Mouse (Mus musculus) midbrain, embryonic 13.5 days (tissue): ENCODE measurements around the gene 2310034G01Rik. TPM values are rescaled to one million over a fixed set of nuclear protein-coding genes. Genes with fewer than 3 reads are reported as not detected.

Experiments
- ATAC-seq: fragments of 200-750 bp; cut with Nextera tagmentation; 2 replicates; pipeline ENCODE4 v1.8.0; 2017; ENCODE audit warnings: mild to moderate bottlenecking, moderate TSS enrichment, moderate library complexity
- H3K27ac ChIP-seq: fragments of 300-500 bp; sonication (generic); 2 replicates; pipeline ENCODE4 v1.5.1; 2015; ENCODE audit warnings: inconsistent platforms, mild to moderate bottlenecking, moderate library complexity
- H3K27me3 ChIP-seq: fragments of 300-500 bp; sonication (generic); 2 replicates; pipeline ENCODE4 v1.6.1; 2015; ENCODE audit warnings: mild to moderate bottlenecking, inconsistent platforms
- H3K36me3 ChIP-seq: fragments of 300-500 bp; sonication (generic); 2 replicates; pipeline ENCODE4 v1.6.1; 2015; ENCODE audit warnings: mild to moderate bottlenecking, inconsistent platforms
- H3K4me1 ChIP-seq: fragments of 300-500 bp; sonication (generic); replicated peaks from 2 replicates; pipeline ENCODE4 v1.6.1; 2015; ENCODE audit warnings: inconsistent platforms
- H3K4me2 ChIP-seq: fragments of 300-500 bp; sonication (generic); replicated peaks from 2 replicates; pipeline ENCODE4 v1.6.1; 2015; ENCODE audit warnings: moderate library complexity, mild to moderate bottlenecking, inconsistent platforms
- H3K4me3 ChIP-seq: fragments of 300-500 bp; sonication (generic); replicated peaks from 2 replicates; pipeline ENCODE4 v1.5.1; 2015; ENCODE audit warnings: mild to moderate bottlenecking, inconsistent platforms
- H3K9ac ChIP-seq: fragments of 300-500 bp; sonication (generic); replicated peaks from 2 replicates; pipeline ENCODE4 v1.6.1; 2015; ENCODE audit warnings: mild to moderate bottlenecking, inconsistent platforms
- H3K9me3 ChIP-seq: fragments of 300-500 bp; sonication (generic); 2 replicates; pipeline ENCODE4 v1.6.1; 2016; ENCODE audit warnings: mild to moderate bottlenecking, inconsistent platforms
- WGBS: fragments of 180-500 bp; shearing (Covaris S2); methylation state at CpG from one replicate; pipeline ENCODE4 v1.1.7; 2015; 5-methylcytosine and 5-hydroxymethylcytosine counted together
- polyA plus RNA-seq: library from polyadenylated mRNA; unstranded; fragments of >200 nt; fragmentation: Nextera tagmentation; extraction: Ambion mirVana; gene quantifications from 2 replicates; pipeline ENCODE4 v1.2.1, GENCODE M21; 2015

The 2310034G01Rik gene
- polyA plus RNA-seq, 1 experiment from 2014 or later, result 1.7 TPM

GRCm38 (mm10) chr19:46382275-46382674 is 32.2 kb upstream of the 2310034G01Rik start:
- Histone ChIP-seq H3K4me3 (no peak overlapping the region), H3K27ac (no peak overlapping the region), H3K9me3 (no peaks in the 10 kb centered on the region), H3K36me3 (peaks cover 89% of the 10 kb centered on the region), H3K4me1 (no peaks in the 10 kb centered on the region), H3K9ac (no peak overlapping the region), H3K4me2 (no peak overlapping the region), H3K27me3 (no peaks in the 10 kb centered on the region)
- no peak for ATAC-seq
- 91% methylated on average over 9 of the region's 9 CpGs for WGBS

- H3K27ac ChIP-seq, result no peak overlapping the region
- ATAC-seq, result no peak
- H3K9me3 ChIP-seq, result no peaks in the 10 kb centered on the region
- no peak overlapping the region for H3K9ac ChIP-seq
- H3K27me3 ChIP-seq, result no peaks in the 10 kb centered on the region
- H3K36me3 ChIP-seq, result peaks cover 50% of the 10 kb centered on the region
- 76% methylated on average over 4 of the region's 4 CpGs for WGBS
- H3K4me1 ChIP-seq, result no peaks in the 10 kb centered on the region
- H3K4me3 ChIP-seq, result no peak overlapping the region
- H3K4me2 ChIP-seq, result no peak overlapping the region
These were observed 25.8 kb upstream of the 2310034G01Rik start for GRCm38 (mm10) chr19:46375891-46376290.

- peaks cover 46% of the 10 kb centered on the region for H3K36me3 ChIP-seq
- WGBS, result 58% methylated on average over 5 of the region's 5 CpGs
- no peak for ATAC-seq
These were observed 25.4 kb upstream of the 2310034G01Rik start for GRCm38 (mm10) chr19:46375489-46375888.

GRCm38 (mm10) chr19:46374477-46375088 is 24.5 kb upstream of the 2310034G01Rik start:
- no peaks in the 10 kb centered on the region for H3K4me1 ChIP-seq
- no peak overlapping the region for H3K4me2 ChIP-seq
- ATAC-seq, result peak; percentile 48
- H3K27ac ChIP-seq, result no peak overlapping the region
- no peaks in the 10 kb centered on the region for H3K9me3 ChIP-seq
- 45% methylated on average over 21 of the region's 21 CpGs for WGBS
- peaks cover 37% of the 10 kb centered on the region for H3K36me3 ChIP-seq
- no peaks in the 10 kb centered on the region for H3K27me3 ChIP-seq
- no peak overlapping the region for H3K9ac ChIP-seq
- no peak overlapping the region for H3K4me3 ChIP-seq

More at GRCm38 (mm10) chr19:46375489-46375888, 25.4 kb upstream of the 2310034G01Rik start:
- H3K4me3 ChIP-seq, result no peak overlapping the region
- no peak overlapping the region for H3K4me2 ChIP-seq
- no peaks in the 10 kb centered on the region for H3K27me3 ChIP-seq
- H3K4me1 ChIP-seq, result no peaks in the 10 kb centered on the region
- no peaks in the 10 kb centered on the region for H3K9me3 ChIP-seq
- no peak overlapping the region for H3K27ac ChIP-seq
- no peak overlapping the region for H3K9ac ChIP-seq

GRCm38 (mm10) chr19:46369204-46369603 is 19.1 kb upstream of the 2310034G01Rik start:
- Histone ChIP-seq H3K9ac (no peak overlapping the region), H3K9me3 (no peaks in the 10 kb centered on the region), H3K4me1 (no peaks in the 10 kb centered on the region), H3K36me3 (no peaks in the 10 kb centered on the region), H3K4me2 (no peak overlapping the region), H3K4me3 (no peak overlapping the region), H3K27ac (no peak overlapping the region), H3K27me3 (no peaks in the 10 kb centered on the region)
- 39% methylated on average over 4 of the region's 4 CpGs for WGBS
- ATAC-seq, result no peak

GRCm38 (mm10) chr19:46367798-46368590 is 17.9 kb upstream of the 2310034G01Rik start:
- Histone ChIP-seq H3K27ac (no peak overlapping the region), H3K9me3 (no peaks in the 10 kb centered on the region), H3K4me1 (no peaks in the 10 kb centered on the region), H3K36me3 (no peaks in the 10 kb centered on the region), H3K4me2 (no peak overlapping the region), H3K27me3 (no peaks in the 10 kb centered on the region), H3K4me3 (no peak overlapping the region), H3K9ac (no peak overlapping the region; the same call in 1 of the 2 replicates)
- 89% methylated on average over 23 of the region's 23 CpGs for WGBS
- no peak for ATAC-seq

- peaks cover 2% of the 10 kb centered on the region for H3K27me3 ChIP-seq
- 0 out of 2 replicates have a peak, but pooled peaks cover under 1% of the 10 kb centered on the region for H3K4me1 ChIP-seq
- no peaks in the 10 kb centered on the region for H3K9me3 ChIP-seq
- 86% methylated on average over 11 of the region's 11 CpGs for WGBS
- H3K4me3 ChIP-seq, result no peak overlapping the region
- H3K4me2 ChIP-seq, result no peak overlapping the region
- ATAC-seq, result no peak
- H3K9ac ChIP-seq, result no peak overlapping the region
- no peak overlapping the region for H3K27ac ChIP-seq
- H3K36me3 ChIP-seq, result no peaks in the 10 kb centered on the region
These were observed 13.3 kb upstream of the 2310034G01Rik start for GRCm38 (mm10) chr19:46363294-46364009.

GRCm38 (mm10) chr19:46362104-46362503 is 12.0 kb upstream of the 2310034G01Rik start:
- WGBS, result 87% methylated on average over 8 of the region's 8 CpGs
- no peaks in the 10 kb centered on the region for H3K36me3 ChIP-seq
- no peak for ATAC-seq

GRCm38 (mm10) chr19:46358381-46358780 is 8.3 kb upstream of the 2310034G01Rik start:
- Histone ChIP-seq H3K27ac (no peak overlapping the region), H3K9ac (0 out of 2 replicates have a peak overlapping the region, but pooled peaks have one; percentile 14), H3K9me3 (no peaks in the 10 kb centered on the region), H3K4me3 (no peak overlapping the region), H3K4me2 (no peak overlapping the region), H3K27me3 (peaks cover 16% of the 10 kb centered on the region), H3K36me3 (no peaks in the 10 kb centered on the region), H3K4me1 (peaks cover 13% of the 10 kb centered on the region)
- WGBS, result 61% methylated on average over 4 of the region's 4 CpGs
- no peak for ATAC-seq

More at GRCm38 (mm10) chr19:46362104-46362503, 12.0 kb upstream of the 2310034G01Rik start:
- Histone ChIP-seq H3K9me3 (no peaks in the 10 kb centered on the region), H3K4me3 (no peak overlapping the region), H3K4me1 (peaks cover 12% of the 10 kb centered on the region), H3K4me2 (no peak overlapping the region), H3K27ac (no peak overlapping the region), H3K27me3 (peaks cover 15% of the 10 kb centered on the region), H3K9ac (no peak overlapping the region)

- WGBS, result 20% methylated on average over 25 of the region's 25 CpGs
- no peaks in the 10 kb centered on the region for H3K36me3 ChIP-seq
- no peak; the same call in 1 of the 2 replicates for ATAC-seq
These were observed 7.5 kb upstream of the 2310034G01Rik start for GRCm38 (mm10) chr19:46357344-46358280.

GRCm38 (mm10) chr19:46356701-46357138 is 6.6 kb upstream of the 2310034G01Rik start:
- Histone ChIP-seq H3K4me1 (peaks cover 13% of the 10 kb centered on the region), H3K4me3 (peak overlapping the region; percentile 56), H3K9ac (peak overlapping the region; percentile 77), H3K27me3 (peaks cover 21% of the 10 kb centered on the region), H3K36me3 (no peaks in the 10 kb centered on the region), H3K4me2 (peak overlapping the region; percentile 80), H3K27ac (no peak overlapping the region), H3K9me3 (no peaks in the 10 kb centered on the region)
- 1% methylated on average over 29 of the region's 29 CpGs for WGBS
- peak; percentile 95 for ATAC-seq

More at GRCm38 (mm10) chr19:46357344-46358280, 7.5 kb upstream of the 2310034G01Rik start:
- Histone ChIP-seq H3K27ac (no peak overlapping the region), H3K4me1 (peaks cover 13% of the 10 kb centered on the region), H3K9ac (peak overlapping the region; percentile 77), H3K9me3 (no peaks in the 10 kb centered on the region), H3K4me3 (peak overlapping the region; percentile 56), H3K27me3 (peaks cover 19% of the 10 kb centered on the region), H3K4me2 (peak overlapping the region; percentile 80)
